Mouse (Mus musculus) ovary, postnatal 36 days (tissue): ENCODE results near the gene Nfkbiz.

Source experiments
- DNase-seq: peaks from one replicate; pipeline ENCODE4 v3.0.0; 2022; ENCODE audit warnings: low spot score, mixed read lengths

Gene Nfkbiz

GRCm38 (mm10) chr16:55832040-55832439 is 6.7 kb downstream of the Nfkbiz start:
- no peak for DNase-seq

GRCm38 (mm10) chr16:55831451-55831850 is 7.2 kb downstream of the Nfkbiz start:
- no peak for DNase-seq

- DNase-seq = no peak
Measured at GRCm38 (mm10) chr16:55823398-55824155, 15.1 kb downstream of the Nfkbiz start.

GRCm38 (mm10) chr16:55822741-55823397 is 15.8 kb downstream of the Nfkbiz start:
- DNase-seq = no peak

- peak; percentile 94 for DNase-seq
Measured at GRCm38 (mm10) chr16:55821997-55822740, 16.5 kb downstream of the Nfkbiz start.

GRCm38 (mm10) chr16:55821571-55821981 is 17.1 kb downstream of the Nfkbiz start:
- DNase-seq = no peak

GRCm38 (mm10) chr16:55820916-55821570 is 17.7 kb downstream of the Nfkbiz start:
- no peak for DNase-seq

- DNase-seq = no peak
Measured at GRCm38 (mm10) chr16:55820161-55820915, 18.4 kb downstream of the Nfkbiz start.

GRCm38 (mm10) chr16:55819186-55819861 is 19.4 kb downstream of the Nfkbiz start:
- peak; percentile 58 for DNase-seq

GRCm38 (mm10) chr16:55817717-55818515 is 20.8 kb downstream of the Nfkbiz start:
- DNase-seq = no peak

GRCm38 (mm10) chr16:55816202-55816941 is 22.3 kb downstream of the Nfkbiz start:
- no peak for DNase-seq

GRCm38 (mm10) chr16:55815466-55815865 is 23.2 kb downstream of the Nfkbiz start:
- no peak for DNase-seq

- no peak for DNase-seq
Measured at GRCm38 (mm10) chr16:55814686-55815085, 24.0 kb downstream of the Nfkbiz start.

- DNase-seq = no peak
Measured at GRCm38 (mm10) chr16:55813916-55814315, 24.8 kb downstream of the Nfkbiz start.

GRCm38 (mm10) chr16:55811792-55812191 is 26.9 kb downstream of the Nfkbiz start:
- DNase-seq = no peak

- DNase-seq = no peak
Measured at GRCm38 (mm10) chr16:55809779-55810514, 28.8 kb downstream of the Nfkbiz start.

- DNase-seq = no peak
Measured at GRCm38 (mm10) chr16:55809345-55809744, 29.4 kb downstream of the Nfkbiz start.

GRCm38 (mm10) chr16:55807505-55807932 is 31.2 kb downstream of the Nfkbiz start:
- DNase-seq = no peak

GRCm38 (mm10) chr16:55804799-55805198 is 33.9 kb downstream of the Nfkbiz start:
- no peak for DNase-seq
